Mouse (Mus musculus): ENCODE data around the gene Ubr4. TPM values are rescaled to one million over a fixed set of nuclear protein-coding genes. Genes with fewer than 3 reads are reported as not detected.

The Ubr4 gene
- polyA plus RNA-seq, 1 experiment from 2014 or later, result 86.6 TPM

GRCm38 (mm10) chr4:139340835-139341234 is 11.6 kb upstream of the Ubr4 start:
- Histone ChIP-seq H3K4me2 (replicated peaks; ENCODE audit: low read depth, low read length) (no peak overlapping the region), H3K36me3 (ENCODE audit: control insufficient read depth, insufficient read depth, low read length) (no peaks in the 10 kb centered on the region), H3K27me3 (ENCODE audit: control insufficient read depth, insufficient read depth, low read length) (no peaks in the 10 kb centered on the region; the same call in 1 of the 2 replicates), H3K4me3 (ENCODE audit: low read depth, low read length) (no peak overlapping the region), H3K27ac (ENCODE audit: low read length) (no peak overlapping the region), H3K9me3 (ENCODE audit: control insufficient read depth, low read depth, low read length) (no peaks in the 10 kb centered on the region), H3K4me1 (ENCODE audit: control insufficient read depth, insufficient read depth, low read length) (no peaks in the 10 kb centered on the region), H3K9ac (replicated peaks; ENCODE audit: low read depth, low read length) (no peak overlapping the region)
- no peak for ATAC-seq (ENCODE audit: insufficient number of reproducible peaks, insufficient read depth, low FRiP score, low read depth)
- WGBS, result 61% methylated on average over 4 of the region's 4 CpGs

- Histone ChIP-seq H3K27ac (ENCODE audit: low read length) (no peak overlapping the region), H3K4me1 (ENCODE audit: control insufficient read depth, insufficient read depth, low read length) (no peaks in the 10 kb centered on the region), H3K4me2 (replicated peaks; ENCODE audit: low read depth, low read length) (no peak overlapping the region), H3K27me3 (ENCODE audit: control insufficient read depth, insufficient read depth, low read length) (no peaks in the 10 kb centered on the region; the same call in 1 of the 2 replicates), H3K4me3 (ENCODE audit: low read depth, low read length) (no peak overlapping the region), H3K9ac (replicated peaks; ENCODE audit: low read depth, low read length) (no peak overlapping the region), H3K36me3 (ENCODE audit: control insufficient read depth, insufficient read depth, low read length) (peaks cover 6% of the 10 kb centered on the region), H3K9me3 (ENCODE audit: control insufficient read depth, low read depth, low read length) (no peaks in the 10 kb centered on the region)
- WGBS, result 77% methylated on average over 7 of the region's 7 CpGs
- no peak for ATAC-seq (ENCODE audit: insufficient number of reproducible peaks, insufficient read depth, low FRiP score, low read depth)
Observed at GRCm38 (mm10) chr4:139341556-139342233, 10.7 kb upstream of the Ubr4 start.

- Histone ChIP-seq H3K4me2 (replicated peaks; ENCODE audit: low read depth, low read length) (no peak overlapping the region), H3K4me3 (ENCODE audit: low read depth, low read length) (no peak overlapping the region), H3K4me1 (ENCODE audit: control insufficient read depth, insufficient read depth, low read length) (no peaks in the 10 kb centered on the region), H3K27me3 (ENCODE audit: control insufficient read depth, insufficient read depth, low read length) (no peaks in the 10 kb centered on the region), H3K9me3 (ENCODE audit: control insufficient read depth, low read depth, low read length) (no peaks in the 10 kb centered on the region), H3K36me3 (ENCODE audit: control insufficient read depth, insufficient read depth, low read length) (peaks cover 21% of the 10 kb centered on the region), H3K27ac (ENCODE audit: low read length) (no peak overlapping the region), H3K9ac (replicated peaks; ENCODE audit: low read depth, low read length) (no peak overlapping the region)
- ATAC-seq (ENCODE audit: insufficient number of reproducible peaks, insufficient read depth, low FRiP score, low read depth), result no peak
- WGBS, result 66% methylated on average over 5 of the region's 5 CpGs
Observed at GRCm38 (mm10) chr4:139343718-139344117, 8.7 kb upstream of the Ubr4 start.

- no peak overlapping the region for H3K27ac ChIP-seq (ENCODE audit: low read length)
- WGBS, result 81% methylated on average over 23 of the region's 23 CpGs
- no peak overlapping the region for H3K9ac ChIP-seq (replicated peaks; ENCODE audit: low read depth, low read length)
- H3K36me3 ChIP-seq (ENCODE audit: control insufficient read depth, insufficient read depth, low read length), result peaks cover 27% of the 10 kb centered on the region
- no peaks in the 10 kb centered on the region for H3K4me1 ChIP-seq (ENCODE audit: control insufficient read depth, insufficient read depth, low read length)
- H3K9me3 ChIP-seq (ENCODE audit: control insufficient read depth, low read depth, low read length), result no peaks in the 10 kb centered on the region
- no peak for ATAC-seq (ENCODE audit: insufficient number of reproducible peaks, insufficient read depth, low FRiP score, low read depth)
- no peak overlapping the region for H3K4me2 ChIP-seq (replicated peaks; ENCODE audit: low read depth, low read length)
- no peaks in the 10 kb centered on the region for H3K27me3 ChIP-seq (ENCODE audit: control insufficient read depth, insufficient read depth, low read length)
- no peak overlapping the region for H3K4me3 ChIP-seq (ENCODE audit: low read depth, low read length)
Observed at GRCm38 (mm10) chr4:139345416-139346019, 6.9 kb upstream of the Ubr4 start.

GRCm38 (mm10) chr4:139352832-139353231 is 423 bp downstream of the Ubr4 start:
- Histone ChIP-seq H3K9me3 (ENCODE audit: control insufficient read depth, low read depth, low read length) (no peaks in the 10 kb centered on the region), H3K36me3 (ENCODE audit: control insufficient read depth, insufficient read depth, low read length) (peaks cover 30% of the 10 kb centered on the region), H3K27ac (ENCODE audit: low read length) (peak overlapping the region; percentile 96), H3K4me3 (ENCODE audit: low read depth, low read length) (peak overlapping the region; percentile 81), H3K9ac (replicated peaks; ENCODE audit: low read depth, low read length) (peak overlapping the region; percentile 88), H3K27me3 (ENCODE audit: control insufficient read depth, insufficient read depth, low read length) (no peaks in the 10 kb centered on the region), H3K4me1 (ENCODE audit: control insufficient read depth, insufficient read depth, low read length) (peaks cover 7% of the 10 kb centered on the region), H3K4me2 (replicated peaks; ENCODE audit: low read depth, low read length) (peak overlapping the region; percentile 88)
- ATAC-seq (ENCODE audit: insufficient number of reproducible peaks, insufficient read depth, low FRiP score, low read depth), result no peak
- WGBS, result 0% methylated on average over 7 of the region's 7 CpGs

- no peak overlapping the region for H3K4me2 ChIP-seq (replicated peaks; ENCODE audit: low read depth, low read length)
- WGBS, result 90% methylated on average over 3 of the region's 3 CpGs
- no peak overlapping the region for H3K4me3 ChIP-seq (ENCODE audit: low read depth, low read length)
- H3K9ac ChIP-seq (replicated peaks; ENCODE audit: low read depth, low read length), result no peak overlapping the region
- H3K27me3 ChIP-seq (ENCODE audit: control insufficient read depth, insufficient read depth, low read length), result no peaks in the 10 kb centered on the region
- H3K36me3 ChIP-seq (ENCODE audit: control insufficient read depth, insufficient read depth, low read length), result peaks cover 40% of the 10 kb centered on the region
- no peaks in the 10 kb centered on the region; the same call in 1 of the 2 replicates for H3K4me1 ChIP-seq (ENCODE audit: control insufficient read depth, insufficient read depth, low read length)
- ATAC-seq (ENCODE audit: insufficient number of reproducible peaks, insufficient read depth, low FRiP score, low read depth), result no peak
- no peaks in the 10 kb centered on the region for H3K9me3 ChIP-seq (ENCODE audit: control insufficient read depth, low read depth, low read length)
- H3K27ac ChIP-seq (ENCODE audit: low read length), result no peak overlapping the region
Observed at GRCm38 (mm10) chr4:139357211-139357610, 4.8 kb downstream of the Ubr4 start.

- H3K4me2 ChIP-seq (replicated peaks; ENCODE audit: low read depth, low read length), result no peak overlapping the region
- no peaks in the 10 kb centered on the region for H3K27me3 ChIP-seq (ENCODE audit: control insufficient read depth, insufficient read depth, low read length)
- no peak overlapping the region for H3K4me3 ChIP-seq (ENCODE audit: low read depth, low read length)
- no peak overlapping the region for H3K9ac ChIP-seq (replicated peaks; ENCODE audit: low read depth, low read length)
- ATAC-seq (ENCODE audit: insufficient number of reproducible peaks, insufficient read depth, low FRiP score, low read depth), result peak; percentile 61; the same call in 1 of the 2 replicates
- peaks cover 63% of the 10 kb centered on the region for H3K36me3 ChIP-seq (ENCODE audit: control insufficient read depth, insufficient read depth, low read length)
- H3K9me3 ChIP-seq (ENCODE audit: control insufficient read depth, low read depth, low read length), result no peaks in the 10 kb centered on the region
- H3K27ac ChIP-seq (ENCODE audit: low read length), result no peak overlapping the region
- no peaks in the 10 kb centered on the region for H3K4me1 ChIP-seq (ENCODE audit: control insufficient read depth, insufficient read depth, low read length)
- 94% methylated on average over 11 of the region's 11 CpGs for WGBS
Observed at GRCm38 (mm10) chr4:139360761-139361548, 8.5 kb downstream of the Ubr4 start.

GRCm38 (mm10) chr4:139367336-139367735 is 14.9 kb downstream of the Ubr4 start:
- Histone ChIP-seq H3K4me1 (ENCODE audit: control insufficient read depth, insufficient read depth, low read length) (no peaks in the 10 kb centered on the region), H3K27ac (ENCODE audit: low read length) (no peak overlapping the region), H3K9me3 (ENCODE audit: control insufficient read depth, low read depth, low read length) (no peaks in the 10 kb centered on the region), H3K27me3 (ENCODE audit: control insufficient read depth, insufficient read depth, low read length) (no peaks in the 10 kb centered on the region), H3K4me2 (replicated peaks; ENCODE audit: low read depth, low read length) (no peak overlapping the region), H3K9ac (replicated peaks; ENCODE audit: low read depth, low read length) (no peak overlapping the region), H3K36me3 (ENCODE audit: control insufficient read depth, insufficient read depth, low read length) (peaks cover 80% of the 10 kb centered on the region), H3K4me3 (ENCODE audit: low read depth, low read length) (no peak overlapping the region)
- no peak for ATAC-seq (ENCODE audit: insufficient number of reproducible peaks, insufficient read depth, low FRiP score, low read depth)
- 99% methylated on average over 3 of the region's 3 CpGs for WGBS

Data from stomach, embryonic 14.5 days (tissue).